Mouse (Mus musculus): ENCODE measurements around the gene Ythdf1.

The Ythdf1 gene

GRCm38 (mm10) chr2:180905556-180906221, 15.1 kb downstream of the Ythdf1 start:
- no peak for DNase-seq

DNA sequence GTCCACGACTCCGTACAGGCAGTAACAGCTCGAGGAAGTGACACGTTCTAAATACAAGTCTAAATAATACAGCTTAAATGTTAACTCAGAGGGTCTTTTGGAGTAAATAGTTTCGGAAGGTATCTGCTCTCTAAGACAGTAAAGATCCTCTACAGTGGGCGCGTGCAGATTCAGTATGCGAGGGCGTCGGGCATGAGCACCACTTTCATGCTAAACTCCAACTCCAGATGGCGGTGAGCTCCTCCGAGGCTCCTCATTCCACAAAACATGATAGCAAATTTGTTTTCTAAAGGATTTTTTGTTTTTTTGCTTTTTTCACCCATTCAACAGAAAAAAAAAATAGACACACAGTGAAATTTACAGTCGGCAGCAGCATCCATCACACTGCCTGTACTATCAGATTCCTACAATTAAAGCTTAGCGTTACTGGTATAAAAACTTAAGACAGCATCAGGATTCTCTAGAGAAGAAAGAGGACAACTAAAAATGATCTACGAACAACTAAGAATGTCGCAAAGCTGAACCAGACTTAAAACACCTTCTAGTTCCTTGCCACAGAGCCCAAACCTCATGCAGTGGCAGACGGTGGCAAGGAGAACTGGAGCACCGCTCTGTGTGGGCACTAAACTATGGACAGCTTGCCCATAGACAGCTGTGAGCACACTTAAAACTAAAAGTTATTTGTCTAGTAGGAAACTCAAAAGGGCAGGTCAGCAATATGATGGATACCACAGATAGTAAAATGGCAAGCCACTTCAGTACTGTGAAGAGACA, 16.1 kb downstream of the Ythdf1 start:
- DNase-seq: no peak

- no peak for DNase-seq
These were observed 18.7 kb downstream of the Ythdf1 start for GRCm38 (mm10) chr2:180902086-180902485.

GRCm38 (mm10) chr2:180897857-180898256, 22.9 kb downstream of the Ythdf1 start:
- no peak for DNase-seq

- DNase-seq: no peak
These were observed 23.7 kb downstream of the Ythdf1 start for GRCm38 (mm10) chr2:180896819-180897625.

- no peak for DNase-seq
These were observed 24.8 kb downstream of the Ythdf1 start for GRCm38 (mm10) chr2:180895837-180896525.

DNA sequence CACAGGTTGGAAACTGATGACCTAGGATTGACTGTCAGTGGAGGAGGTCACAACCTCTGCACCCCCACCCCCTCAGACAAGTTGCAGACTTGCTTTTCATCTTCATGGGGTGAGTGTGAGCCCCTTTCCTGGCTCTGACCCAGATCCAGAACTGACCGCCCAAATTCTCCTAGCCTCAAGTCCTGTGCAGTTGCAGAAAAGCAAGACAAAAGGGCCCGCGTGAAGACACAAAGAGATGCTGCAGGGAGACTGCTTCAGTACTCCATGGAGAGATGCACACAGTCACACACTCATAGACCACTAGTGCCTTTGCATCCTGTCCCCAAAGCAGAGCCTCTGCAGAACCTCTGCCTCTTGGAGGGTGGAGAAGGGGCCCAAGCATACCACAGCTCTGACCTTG, 25.4 kb downstream of the Ythdf1 start:
- no peak for DNase-seq

- peak; percentile 64 to 65 for DNase-seq
These were observed 26.0 kb downstream of the Ythdf1 start for GRCm38 (mm10) chr2:180894734-180895133.

- peak; percentile 54 to 58 for DNase-seq
These were observed 26.6 kb downstream of the Ythdf1 start for GRCm38 (mm10) chr2:180894029-180894623.

DNA sequence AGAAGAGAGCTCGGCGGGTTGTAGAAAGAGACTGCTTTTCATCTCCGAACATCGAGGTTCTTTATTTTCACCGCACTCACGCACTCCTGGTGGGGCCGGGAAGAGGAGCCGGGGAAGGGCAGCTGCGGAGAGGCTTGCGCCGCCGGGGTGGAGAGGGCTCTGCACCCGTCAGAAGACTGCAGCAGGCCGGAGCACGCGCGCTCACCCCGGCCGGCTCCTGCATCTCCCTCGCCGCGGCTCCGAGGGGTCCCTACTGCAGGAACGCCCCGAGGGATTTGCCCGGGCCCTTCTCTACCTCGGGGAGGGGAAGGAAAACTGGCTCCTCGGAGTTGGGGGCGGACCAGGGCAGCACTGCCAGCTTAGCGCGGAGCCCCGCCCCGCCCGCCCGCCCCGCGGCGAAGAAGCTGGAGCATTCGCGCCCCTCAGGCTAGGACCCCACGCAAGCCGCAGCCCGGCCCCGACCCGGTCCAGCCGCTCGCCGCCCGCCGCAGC, 27.2 kb downstream of the Ythdf1 start:
- no peak for DNase-seq

- no peak for DNase-seq
These were observed 27.8 kb downstream of the Ythdf1 start for GRCm38 (mm10) chr2:180892841-180893521.

DNA sequence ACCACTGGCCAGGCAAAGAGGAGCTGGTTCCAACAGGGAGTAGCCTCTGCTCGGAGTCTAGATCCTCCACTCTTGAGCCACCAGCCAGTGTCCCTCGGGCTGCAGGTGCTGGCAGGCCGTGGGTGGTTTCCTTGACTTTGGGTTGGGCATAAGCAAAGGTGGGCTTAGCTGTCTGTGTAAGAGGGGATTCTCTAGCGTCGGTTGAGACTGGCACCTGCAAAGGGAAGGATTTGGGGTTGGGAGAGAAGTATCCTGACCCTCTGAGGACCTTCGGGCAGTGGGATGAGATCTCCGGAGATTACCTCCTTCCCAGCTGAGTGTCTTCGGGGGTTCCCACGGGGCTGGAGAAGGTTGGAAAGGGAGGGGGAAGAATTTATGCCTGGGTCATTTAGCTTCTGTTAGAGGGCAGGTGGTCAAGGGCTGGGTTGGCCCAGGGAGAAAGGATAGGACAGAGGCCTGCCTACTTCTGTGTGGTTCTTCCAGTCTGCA, 28.9 kb downstream of the Ythdf1 start:
- DNase-seq: no peak

DNA sequence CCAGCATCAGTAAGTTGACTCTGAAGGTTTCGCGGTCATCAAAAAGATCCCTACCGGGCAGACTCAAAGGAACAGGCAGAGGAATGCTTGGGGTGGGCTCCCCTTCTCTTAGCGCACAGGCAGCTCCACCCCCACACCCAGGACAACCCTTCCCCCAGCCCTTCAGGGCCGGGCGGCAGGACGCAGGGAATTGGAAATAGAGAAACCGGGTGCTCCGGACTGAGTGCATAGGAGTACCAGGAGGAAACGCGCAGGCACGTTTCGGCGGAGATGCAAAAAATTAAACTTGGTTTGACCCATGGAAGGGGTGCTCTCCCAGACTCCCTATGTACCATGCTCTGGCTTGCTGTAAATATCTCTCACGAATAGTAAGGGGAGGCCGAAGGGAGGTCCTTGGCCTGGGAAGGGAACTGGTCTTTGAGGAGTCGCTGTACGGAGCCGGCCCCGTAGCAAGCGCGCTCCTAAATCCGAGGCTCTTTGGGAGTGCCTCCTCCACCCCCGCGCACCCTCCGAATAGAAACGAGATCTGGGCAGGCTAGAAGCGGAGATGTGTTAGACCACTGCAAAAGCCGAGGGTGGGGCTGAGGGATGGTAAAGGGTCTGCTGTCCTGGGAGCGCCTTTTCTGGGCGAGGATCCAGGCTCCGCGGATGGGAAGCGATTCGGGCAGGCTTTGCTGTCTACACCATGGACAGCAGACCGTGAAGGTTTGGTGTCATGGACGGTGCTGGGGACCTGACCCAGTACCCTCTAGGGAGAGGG, 29.5 kb downstream of the Ythdf1 start:
- DNase-seq: no peak

DNA sequence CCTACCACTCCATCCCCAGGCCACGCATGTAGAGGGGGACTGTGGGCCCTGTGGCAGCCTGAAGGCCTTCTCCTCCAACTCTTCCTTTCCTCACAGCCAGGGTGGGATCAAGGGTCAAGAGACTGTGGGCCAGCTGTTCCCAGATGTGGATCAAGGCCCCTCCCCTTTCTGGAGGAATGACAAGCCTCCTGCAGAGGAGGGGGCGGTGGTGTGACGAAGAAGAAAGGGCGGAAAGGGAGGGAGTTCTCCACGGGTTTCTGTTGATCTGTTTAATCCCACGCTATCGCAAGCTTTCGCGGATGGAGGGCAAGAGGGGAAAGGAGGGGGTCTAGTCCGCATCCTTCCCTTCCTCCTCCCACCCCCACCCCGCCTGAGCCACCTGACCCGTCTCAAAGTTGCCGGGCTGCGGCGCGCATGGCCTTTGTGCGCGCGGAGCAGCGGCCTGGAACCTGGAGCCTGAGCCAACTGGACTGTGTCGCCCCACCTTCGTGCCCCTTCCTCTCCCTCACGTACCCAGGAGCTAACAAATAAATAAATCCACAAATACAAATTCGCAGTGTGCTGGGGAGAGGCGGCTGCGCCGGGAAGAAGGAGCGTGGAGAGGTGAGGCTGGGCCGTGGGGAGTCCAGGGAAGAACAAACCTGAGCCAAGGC, 30.2 kb downstream of the Ythdf1 start:
- no peak for DNase-seq

- DNase-seq: no peak
These were observed 30.8 kb downstream of the Ythdf1 start for GRCm38 (mm10) chr2:180889921-180890280.

- peak in 1 of 2 experiments; percentile 13 for DNase-seq
These were observed 31.4 kb downstream of the Ythdf1 start for GRCm38 (mm10) chr2:180889271-180889920.

GRCm38 (mm10) chr2:180885270-180885669, 35.5 kb downstream of the Ythdf1 start:
- peak in 1 of 2 experiments; percentile 23 for DNase-seq

DNA sequence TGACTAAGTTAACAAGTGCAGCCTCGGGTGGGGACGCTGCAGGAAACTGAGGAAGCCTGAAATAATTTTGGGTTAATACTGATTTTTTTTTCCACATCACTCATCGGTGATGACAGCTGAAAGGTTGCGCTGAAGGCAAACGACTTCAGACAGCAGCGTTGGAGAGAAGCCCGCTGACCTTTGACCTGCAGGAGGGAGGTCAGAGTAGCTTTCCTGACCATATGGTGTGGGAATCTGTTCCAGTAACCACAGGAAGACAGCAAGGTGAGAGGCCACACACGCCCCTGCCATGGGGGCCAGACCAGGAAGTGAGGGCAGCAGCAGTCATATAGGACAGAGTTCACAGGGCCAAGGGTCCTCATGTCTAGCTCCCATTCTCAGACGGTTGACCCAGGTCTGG, 39.5 kb downstream of the Ythdf1 start:
- DNase-seq: no peak

- no peak for DNase-seq
These were observed 41.2 kb downstream of the Ythdf1 start for GRCm38 (mm10) chr2:180879365-180880067.

Data from kidney, postnatal 25 days (tissue).